Mouse (Mus musculus) cortical plate, adult 2 months (tissue): ENCODE measurements around the gene Map3k9.

ENCODE experiments used
- CTCF ChIP-seq: fragments of 200-500 bp; IDR thresholded peaks from 2 replicates; pipeline ENCODE4 v1.5.1; 2011; ENCODE audit warnings: mild to moderate bottlenecking, control low read depth, low read length; ENCODE audit not compliant: insufficient read depth; ENCODE audit errors: extremely low read depth
- POLR2A ChIP-seq: fragments of 200-500 bp; IDR thresholded peaks from 2 replicates; pipeline ENCODE4 v1.6.1; 2011; ENCODE audit warnings: mild to moderate bottlenecking, low read length, control low read depth; ENCODE audit not compliant: insufficient read depth; ENCODE audit errors: extremely low read depth

DNA sequence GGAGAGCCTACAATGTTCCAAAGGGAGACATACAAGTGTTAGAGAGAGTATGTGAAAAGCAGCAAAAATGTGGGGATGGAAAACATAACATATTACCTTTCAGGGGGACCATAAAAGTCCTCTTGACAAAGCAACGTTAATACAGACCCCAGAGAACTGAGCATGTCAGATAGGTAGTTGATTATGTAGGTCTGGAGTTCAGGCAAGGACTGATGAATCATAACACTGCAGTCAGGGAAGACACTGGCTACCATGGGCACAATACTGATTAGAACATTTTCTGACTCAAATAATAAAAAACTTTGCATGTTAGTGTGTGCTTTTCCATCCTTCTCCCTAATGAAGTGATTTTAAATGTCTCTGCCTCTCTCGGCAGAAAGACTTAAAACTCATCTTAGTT is 8.5 kb upstream of the Map3k9 start:
- no peak for TF ChIP-seq CTCF
- no peak for TF ChIP-seq POLR2A
